Mouse (Mus musculus) telencephalon, adult 2 months (tissue): ENCODE measurements around the gene Podn.

Experiments used
- DNase-seq: peaks from one replicate; pipeline ENCODE4 v3.0.0-alpha.2; 2011; ENCODE audit warnings: low read depth, low spot score

Gene Podn

GRCm38 (mm10) chr4:108045136-108046107, 50.8 kb downstream of the Podn start:
- DNase-seq: no peak

GRCm38 (mm10) chr4:108037027-108037426, 59.2 kb downstream of the Podn start:
- no peak for DNase-seq

GRCm38 (mm10) chr4:108033041-108033764, 63.0 kb downstream of the Podn start:
- peak; percentile 52 for DNase-seq

- no peak for DNase-seq
Observed at GRCm38 (mm10) chr4:108032352-108032849, 63.8 kb downstream of the Podn start.

- DNase-seq: no peak
Observed at GRCm38 (mm10) chr4:108031502-108032351, 64.5 kb downstream of the Podn start.

GRCm38 (mm10) chr4:108030888-108031501, 65.2 kb downstream of the Podn start:
- DNase-seq: no peak

GRCm38 (mm10) chr4:108026193-108026592, 70.1 kb downstream of the Podn start:
- DNase-seq: no peak

- DNase-seq: no peak
Observed at GRCm38 (mm10) chr4:108025269-108025668, 71.0 kb downstream of the Podn start.

GRCm38 (mm10) chr4:108024641-108025040, 71.6 kb downstream of the Podn start:
- no peak for DNase-seq

GRCm38 (mm10) chr4:108023186-108023585, 73.1 kb downstream of the Podn start:
- no peak for DNase-seq

- DNase-seq: no peak
Observed at GRCm38 (mm10) chr4:108020178-108020577, 76.1 kb downstream of the Podn start.

- DNase-seq: peak; percentile 15
Observed at GRCm38 (mm10) chr4:108018961-108019921, 77.0 kb downstream of the Podn start.

- no peak for DNase-seq
Observed at GRCm38 (mm10) chr4:108018241-108018923, 77.9 kb downstream of the Podn start.

- DNase-seq: no peak
Observed at GRCm38 (mm10) chr4:108017839-108018238, 78.4 kb downstream of the Podn start.

- no peak for DNase-seq
Observed at GRCm38 (mm10) chr4:108016321-108016720, 79.9 kb downstream of the Podn start.

- no peak for DNase-seq
Observed at GRCm38 (mm10) chr4:108015067-108015765, 81.0 kb downstream of the Podn start.

GRCm38 (mm10) chr4:108014466-108014865, 81.8 kb downstream of the Podn start:
- DNase-seq: no peak

GRCm38 (mm10) chr4:108008541-108008940, 87.7 kb downstream of the Podn start:
- no peak for DNase-seq
